Mouse (Mus musculus) kidney, postnatal 25 days (tissue): ENCODE results near the gene Tmem263.

Experiments used
- DNase-seq, 2 experiments: peaks; one replicate each; pipeline ENCODE4 v3.0.0; 2021; ENCODE audit warnings: mixed read lengths in 2 of 2

The Tmem263 gene

GRCm38 (mm10) chr10:85102247-85103084 is at the start of gene Tmem263, which contains the start of gene Fhl4:
TSS of gene Tmem263 (plus strand) at chr10:85102627.
TSS of gene Fhl4 (minus strand) at chr10:85102495.
- peak; percentile 78 to 91 for DNase-seq

GRCm38 (mm10) chr10:85054876-85055275 is 47.6 kb upstream of the Tmem263 start:
- no peak for DNase-seq

GRCm38 (mm10) chr10:85071605-85072152 is 30.7 kb upstream of the Tmem263 start:
- no peak for DNase-seq

- peak in 1 of 2 experiments; percentile 2 for DNase-seq
Measured at GRCm38 (mm10) chr10:85101841-85102240, 586 bp upstream of the Tmem263 start.

- DNase-seq, result peak; percentile 21 to 54
Measured at GRCm38 (mm10) chr10:85103085-85103885, 858 bp downstream of the Tmem263 start.

GRCm38 (mm10) chr10:85114409-85114808 is 12.0 kb downstream of the Tmem263 start:
- DNase-seq, result no peak

GRCm38 (mm10) chr10:85125184-85125583 is 22.8 kb downstream of the Tmem263 start:
- no peak for DNase-seq

GRCm38 (mm10) chr10:85127395-85128287 is 25.2 kb downstream of the Tmem263 start, which contains the start of gene Mterf2:
TSS of gene Mterf2 (minus strand) at chr10:85128027.
- DNase-seq, result peak; percentile 97 to 98

GRCm38 (mm10) chr10:85128453-85128852 is 26.0 kb downstream of the Tmem263 start:
- DNase-seq, result peak; percentile 54 to 70

- DNase-seq, result no peak
Measured at GRCm38 (mm10) chr10:85136573-85136972, 34.1 kb downstream of the Tmem263 start.

GRCm38 (mm10) chr10:85141465-85141864 is 39.0 kb downstream of the Tmem263 start:
- DNase-seq, result no peak

GRCm38 (mm10) chr10:85146282-85146681 is 43.9 kb downstream of the Tmem263 start:
- DNase-seq, result no peak

- no peak for DNase-seq
Measured at GRCm38 (mm10) chr10:85149226-85149625, 46.8 kb downstream of the Tmem263 start.

- DNase-seq, result peak; percentile 46 to 74
Measured at GRCm38 (mm10) chr10:85154195-85154594, 51.8 kb downstream of the Tmem263 start.

GRCm38 (mm10) chr10:85157451-85157850 is 55.0 kb downstream of the Tmem263 start:
- no peak for DNase-seq

- DNase-seq, result no peak
Measured at GRCm38 (mm10) chr10:85159989-85160619, 57.7 kb downstream of the Tmem263 start.

- no peak for DNase-seq
Measured at GRCm38 (mm10) chr10:85161745-85162351, 59.4 kb downstream of the Tmem263 start.

- no peak for DNase-seq
Measured at GRCm38 (mm10) chr10:85164791-85165190, 62.4 kb downstream of the Tmem263 start.

- no peak for DNase-seq
Measured at GRCm38 (mm10) chr10:85165306-85165705, 62.9 kb downstream of the Tmem263 start.
